Mouse (Mus musculus) G1E-ER4 (cell line): ENCODE measurements at regions not wholly inside any gene's neighbourhood (a gene's known extent, or its start where the extent isn't known, plus 50 kb on each side); places are given as distances from the start of the nearest gene placed in this dataset.

Experiments
- GATA1 ChIP-seq: IDR thresholded peaks from one replicate; pipeline ENCODE4 v1.8.0; 2012; ENCODE audit warnings: low read length, inconsistent platforms

DNA sequence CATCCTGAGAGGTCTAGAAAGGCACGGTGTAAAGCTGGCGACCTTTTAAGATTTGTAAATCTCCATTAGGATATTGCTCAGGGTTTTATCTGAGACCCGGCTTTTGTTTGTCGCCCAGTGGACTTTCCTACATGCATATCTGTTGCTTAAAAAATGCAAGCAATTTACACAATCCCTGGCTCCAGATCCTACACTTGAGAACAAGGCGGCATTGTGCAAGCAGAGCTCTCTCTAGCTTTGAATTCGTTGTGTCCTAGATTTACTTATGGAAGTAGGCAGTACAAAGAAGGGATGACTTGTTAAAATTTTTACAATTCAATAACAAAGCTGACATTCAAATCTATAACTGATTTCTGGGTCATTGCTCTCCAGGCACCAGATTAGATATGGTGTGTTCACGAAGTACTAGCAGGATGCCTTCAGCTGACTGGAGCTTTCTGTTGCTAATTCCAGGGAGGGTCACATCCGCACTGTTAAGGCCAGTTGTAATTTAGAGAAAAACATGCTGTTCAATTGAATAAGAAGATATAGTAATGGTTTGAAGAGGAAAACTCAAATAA lies 62.2 kb upstream of the Teddm2 start:
- TF ChIP-seq GATA1, result no peak

GRCm38 (mm10) chr1:153963744-153964342 lies 63.8 kb upstream of the Teddm2 start:
- TF ChIP-seq GATA1, result no peak

DNA sequence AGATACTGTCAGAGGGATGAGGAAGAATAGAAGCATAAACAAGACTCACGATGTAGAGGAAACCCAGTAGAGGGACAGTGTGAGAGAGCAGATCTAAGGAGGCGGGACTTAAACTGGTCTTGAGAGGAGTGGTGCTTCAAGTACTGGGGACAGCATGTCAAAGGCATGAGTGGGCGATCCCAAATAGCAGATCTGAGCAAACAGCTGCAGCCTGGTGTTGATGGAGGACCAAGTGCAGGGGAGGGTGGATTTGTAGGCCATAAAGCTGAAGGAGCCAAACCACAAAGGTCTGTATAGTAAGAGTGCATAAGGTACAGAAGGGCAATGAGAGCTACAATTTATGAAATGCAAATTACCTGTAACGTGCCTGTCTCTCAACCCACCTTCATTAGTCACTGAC lies 69.4 kb upstream of the Teddm2 start:
- TF ChIP-seq GATA1, result no peak

GRCm38 (mm10) chr1:153974300-153974699 lies 74.3 kb upstream of the Teddm2 start:
- no peak for TF ChIP-seq GATA1

DNA sequence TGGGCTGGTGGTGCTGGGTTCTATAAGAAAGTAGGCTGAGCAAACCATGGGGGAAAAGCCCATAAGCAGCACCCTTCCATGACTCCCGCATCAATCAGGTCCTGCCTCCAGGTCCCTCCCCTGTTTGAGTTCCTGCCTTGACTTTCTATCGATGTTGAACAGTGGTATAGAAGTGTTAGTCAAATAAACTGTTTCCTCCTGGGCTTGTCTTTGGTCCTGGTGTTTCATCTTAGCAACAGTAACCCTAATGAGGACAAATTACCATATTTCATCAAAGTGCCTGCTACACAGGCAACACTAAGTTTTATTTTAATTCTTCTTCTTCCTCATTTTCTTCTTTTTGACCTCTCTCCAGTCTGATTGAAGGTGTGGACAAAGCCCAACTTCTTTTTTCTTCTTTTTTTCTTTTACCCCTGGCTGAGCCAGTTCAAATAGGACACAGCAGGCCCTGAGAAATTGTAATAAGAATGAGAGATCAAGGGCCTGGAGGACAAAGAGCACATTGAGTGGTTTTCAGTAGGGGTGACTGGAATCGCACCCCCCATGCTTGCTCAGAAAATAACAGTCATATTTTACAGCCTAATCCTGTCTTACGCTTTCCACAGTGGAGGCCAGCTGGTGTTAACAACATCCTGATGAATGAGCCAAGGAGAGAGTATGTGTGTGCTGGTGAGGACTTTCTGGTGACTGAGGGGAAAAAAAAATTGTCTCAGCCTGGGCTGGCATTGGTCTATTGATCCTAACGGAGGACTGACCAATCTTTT lies 78.1 kb upstream of the Teddm2 start:
- no peak for TF ChIP-seq GATA1

- no peak for TF ChIP-seq GATA1
Observed at GRCm38 (mm10) chr1:153980886-153981285, 80.9 kb upstream of the Teddm2 start.

DNA sequence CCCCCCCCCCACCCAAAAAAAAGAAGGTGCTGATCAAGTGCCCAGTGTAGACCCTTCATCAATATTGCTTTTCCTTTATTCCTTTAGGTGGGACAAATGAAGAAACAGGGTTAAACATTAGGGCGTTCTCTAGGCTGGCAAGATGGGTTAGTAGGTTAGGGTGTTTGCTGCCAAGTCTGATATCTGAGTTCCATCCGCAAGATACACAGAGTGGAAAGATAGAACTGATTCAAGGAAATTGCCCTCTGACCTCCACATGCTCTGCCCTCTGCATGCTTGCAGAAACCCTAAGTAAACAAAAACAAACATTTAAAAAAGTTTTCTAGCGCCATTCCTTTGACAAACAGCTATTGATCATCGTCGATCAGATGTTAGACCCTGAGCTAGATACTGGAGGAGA lies 85.6 kb upstream of the Teddm2 start:
- TF ChIP-seq GATA1, result no peak

GRCm38 (mm10) chr1:153986632-153987031 lies 86.6 kb upstream of the Teddm2 start:
- no peak for TF ChIP-seq GATA1

GRCm38 (mm10) chr1:153988297-153988696 lies 88.3 kb upstream of the Teddm2 start:
- no peak for TF ChIP-seq GATA1

DNA sequence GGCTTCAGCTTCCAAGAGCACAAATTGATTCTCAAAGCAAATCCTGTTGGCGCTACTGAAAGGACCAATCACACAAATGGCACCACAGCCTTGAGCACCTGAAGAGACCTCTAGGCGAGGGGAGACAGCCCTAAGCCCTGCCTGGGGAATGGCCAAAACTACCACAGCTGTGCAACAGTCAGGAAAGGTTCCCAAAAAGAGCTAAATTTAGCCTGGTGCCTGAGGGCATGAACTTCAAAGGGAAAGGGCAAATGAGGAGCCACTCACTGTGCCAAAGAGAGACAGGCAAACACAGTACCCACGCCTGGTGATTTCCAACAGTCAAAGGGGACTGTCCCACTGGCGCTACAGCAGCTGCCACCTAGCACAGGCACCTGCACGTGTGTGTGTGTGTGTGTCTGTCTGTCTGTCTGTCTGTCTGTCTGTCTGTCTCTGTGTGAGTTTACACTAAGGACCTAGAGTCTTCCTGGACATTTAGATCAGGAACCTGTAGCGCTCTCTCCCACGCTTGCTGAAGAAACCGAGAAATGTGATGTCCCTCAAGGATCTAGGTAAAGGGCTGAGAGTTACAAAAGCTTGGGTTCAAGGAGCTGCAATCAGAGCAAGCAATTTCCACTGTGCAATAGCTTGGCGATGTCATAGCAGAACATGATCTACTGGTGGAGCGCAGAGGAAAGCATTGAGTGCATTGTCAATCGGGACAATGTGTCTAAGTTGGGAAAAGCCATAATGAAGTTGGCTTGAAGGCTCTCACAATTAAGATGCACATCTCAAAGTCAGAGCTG lies 90.8 kb upstream of the Teddm2 start:
- no peak for TF ChIP-seq GATA1

- no peak for TF ChIP-seq GATA1
Observed at GRCm38 (mm10) chr1:153992466-153992865, 92.4 kb upstream of the Teddm2 start.

DNA sequence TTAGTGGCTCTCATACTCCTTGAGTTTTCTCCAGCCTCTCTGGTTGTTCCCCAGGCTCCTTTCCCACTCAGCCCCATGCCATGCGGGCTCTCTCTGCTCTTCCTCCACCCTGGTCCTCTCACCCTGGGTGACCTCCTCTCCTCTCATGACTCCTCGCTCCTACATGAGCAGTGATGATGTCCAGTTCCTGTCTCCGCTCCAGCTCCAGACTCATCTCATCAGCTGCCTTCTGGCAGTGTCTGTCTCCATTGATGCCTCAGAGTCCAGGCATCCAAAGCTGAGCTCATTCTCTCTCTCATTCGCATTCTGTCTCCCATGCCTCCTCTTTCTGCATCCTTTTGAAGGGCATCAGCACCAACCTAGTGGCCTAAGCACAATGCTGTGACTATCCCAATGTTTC lies 94.8 kb upstream of the Teddm2 start:
- TF ChIP-seq GATA1, result no peak

- no peak for TF ChIP-seq GATA1
Observed at GRCm38 (mm10) chr1:153997201-153998181, 97.5 kb upstream of the Teddm2 start.

GRCm38 (mm10) chr1:153999776-154000175 lies 99.7 kb upstream of the Teddm2 start:
- TF ChIP-seq GATA1, result no peak

GRCm38 (mm10) chr1:154003669-154004068 lies 103.6 kb upstream of the Teddm2 start:
- TF ChIP-seq GATA1, result no peak
